In genomic region chr19:5273916-5274315, GRCm38 (mm10) we compare ENCODE assay signal across 8 mouse cellular contexts. TPM values are rescaled to one million over a fixed set of nuclear protein-coding genes. Genes with fewer than 3 reads are reported as not detected.
DNase-seq lines count a peak whose midpoint lies in the region; ATAC-seq and TF ChIP-seq lines count a peak whose summit lies in the region.

No protein-coding gene starts in this region.

- H3K9me3 ChIP-seq in kidney, embryonic 14.5 days (ENCODE audit: control insufficient read depth, low read length) = no peaks in the 10 kb centered on the region
- no peaks in the 10 kb centered on the region for H3K9me3 ChIP-seq in embryonic facial prominence, embryonic 13.5 days
- no peaks in the 10 kb centered on the region for H3K9me3 ChIP-seq in hindbrain, embryonic 15.5 days
- no peaks in the 10 kb centered on the region for H3K9me3 ChIP-seq in midbrain, postnatal 0 days (ENCODE audit: low read length)

- H3K27me3 ChIP-seq in kidney, embryonic 14.5 days (ENCODE audit: control insufficient read depth, insufficient read depth, low read length) = no peaks in the 10 kb centered on the region
- no peaks in the 10 kb centered on the region for H3K27me3 ChIP-seq in embryonic facial prominence, embryonic 13.5 days
- no peaks in the 10 kb centered on the region for H3K27me3 ChIP-seq in hindbrain, embryonic 15.5 days
- no peaks in the 10 kb centered on the region for H3K27me3 ChIP-seq in midbrain, postnatal 0 days (ENCODE audit: insufficient read depth, low read length)

- H3K9ac ChIP-seq in kidney, embryonic 14.5 days (ENCODE audit: low read depth, low read length) = no peak overlapping the region; the same call in 1 of the 2 replicates
- H3K9ac ChIP-seq in embryonic facial prominence, embryonic 13.5 days = 0 out of 2 replicates have a peak overlapping the region, but pooled peaks have one; percentile 95
- no peak overlapping the region for H3K9ac ChIP-seq in hindbrain, embryonic 15.5 days
- no peak overlapping the region for H3K9ac ChIP-seq in midbrain, postnatal 0 days (replicated peaks; ENCODE audit: low read length, poor library complexity, severe bottlenecking)

- ATAC-seq in kidney, embryonic 14.5 days (ENCODE audit: low FRiP score, low TSS enrichment) = no peak
- no peak for ATAC-seq in embryonic facial prominence, embryonic 13.5 days (ENCODE audit: insufficient number of reproducible peaks, insufficient read depth, low FRiP score, low TSS enrichment, low read depth)
- ATAC-seq in hindbrain, embryonic 15.5 days (ENCODE audit: low FRiP score, low read depth) = no peak
- no peak for ATAC-seq in midbrain, postnatal 0 days (ENCODE audit: low FRiP score)

- TF ChIP-seq CTCF in midbrain, postnatal 0 days (IDR thresholded peaks at IDR 0.05) = no peak

- WGBS in kidney, embryonic 14.5 days = 64% methylated on average over 4 of the region's 4 CpGs
- 74% methylated on average over 4 of the region's 4 CpGs for WGBS in embryonic facial prominence, embryonic 13.5 days
- 75% methylated on average over 4 of the region's 4 CpGs for WGBS in hindbrain, embryonic 15.5 days
- WGBS in midbrain, postnatal 0 days = 76% methylated on average over 4 of the region's 4 CpGs

- no peak overlapping the region; the same call in 1 of the 2 replicates for H3K4me2 ChIP-seq in kidney, embryonic 14.5 days (replicated peaks; ENCODE audit: low read depth, low read length)
- H3K4me2 ChIP-seq in embryonic facial prominence, embryonic 13.5 days = peak overlapping the region; percentile 91; the same call in 1 of the 2 replicates
- peak overlapping the region; percentile 73 for H3K4me2 ChIP-seq in hindbrain, embryonic 15.5 days
- no peak overlapping the region for H3K4me2 ChIP-seq in midbrain, postnatal 0 days (ENCODE audit: low read depth, low read length, poor library complexity, severe bottlenecking)

- peaks cover 16% of the 10 kb centered on the region for H3K4me1 ChIP-seq in kidney, embryonic 14.5 days (ENCODE audit: control insufficient read depth, insufficient read depth, low read length)
- H3K4me1 ChIP-seq in embryonic facial prominence, embryonic 13.5 days = peaks cover 34% of the 10 kb centered on the region
- peaks cover 40% of the 10 kb centered on the region for H3K4me1 ChIP-seq in hindbrain, embryonic 15.5 days (replicated peaks)
- H3K4me1 ChIP-seq in midbrain, postnatal 0 days (ENCODE audit: insufficient read depth, low read length) = peaks cover 5% of the 10 kb centered on the region; the same call in 1 of the 2 replicates

- peak overlapping the region; percentile 85; the same call in 1 of the 2 replicates for H3K27ac ChIP-seq in kidney, embryonic 14.5 days (ENCODE audit: low read depth, low read length)
- H3K27ac ChIP-seq in embryonic facial prominence, embryonic 13.5 days = peak overlapping the region; percentile 95
- H3K27ac ChIP-seq in hindbrain, embryonic 15.5 days (replicated peaks) = peak overlapping the region; percentile 94
- peak overlapping the region; percentile 90 for H3K27ac ChIP-seq in midbrain, postnatal 0 days (ENCODE audit: low read depth, low read length)

- H3K4me3 ChIP-seq in kidney, embryonic 14.5 days (ENCODE audit: low read length) = peak overlapping the region; percentile 80; the same call in 1 of the 2 replicates
- peak overlapping the region; percentile 94 for H3K4me3 ChIP-seq in embryonic facial prominence, embryonic 13.5 days
- H3K4me3 ChIP-seq in hindbrain, embryonic 15.5 days = peak overlapping the region; percentile 82
- H3K4me3 ChIP-seq in midbrain, postnatal 0 days (ENCODE audit: low read depth, low read length) = peak overlapping the region; percentile 97; the same call in 1 of the 2 replicates

- no peak for DNase-seq in kidney, postnatal 10 days
- DNase-seq in midbrain, postnatal 0 days (ENCODE audit: low spot score) = no peak
- DNase-seq in MN1 (ENCODE audit: low spot score) = no peak
- no peak for DNase-seq in layer of hippocampus, postnatal 14 days (ENCODE audit: low spot score in 2 of 2)
- DNase-seq in layer of hippocampus, postnatal 10 days (ENCODE audit: low spot score in 2 of 2) = no peak

- H3K36me3 ChIP-seq in kidney, embryonic 14.5 days (ENCODE audit: control insufficient read depth, insufficient read depth, low read length) = peaks cover 48% of the 10 kb centered on the region
- peaks cover 49% of the 10 kb centered on the region for H3K36me3 ChIP-seq in embryonic facial prominence, embryonic 13.5 days
- peaks cover 41% of the 10 kb centered on the region for H3K36me3 ChIP-seq in hindbrain, embryonic 15.5 days
- peaks cover 25% of the 10 kb centered on the region for H3K36me3 ChIP-seq in midbrain, postnatal 0 days (ENCODE audit: insufficient read depth, low read length)

RNA-seq across cellular contexts. Expression of gene Pacs1, which starts 1.0 kb away (rescaled TPM):
- 17.6 and 30.4 TPM in 2 replicates for polyA plus RNA-seq in kidney, embryonic 14.5 days (2014; fragmentation: Nextera tagmentation; extraction: Ambion mirVana)
- 28.7 and 29.8 TPM in 2 replicates for polyA plus RNA-seq in embryonic facial prominence, embryonic 13.5 days (2015; fragmentation: Nextera tagmentation; extraction: Ambion mirVana)
- polyA plus RNA-seq in hindbrain, embryonic 15.5 days (2015; fragmentation: Nextera tagmentation; extraction: Ambion mirVana) = 47.4 and 58.3 TPM in 2 replicates
- total RNA-seq in midbrain, postnatal 0 days (2014; rRNA removed) = 86.4 and 124 TPM in 2 replicates
- 47.9 and 49.9 TPM in 2 replicates for polyA plus RNA-seq in midbrain, postnatal 0 days (2015; fragmentation: Nextera tagmentation; extraction: Ambion mirVana)
- total RNA-seq in layer of hippocampus, postnatal 14 days (2021) = 10 to 100 TPM; 59.6 to 63.9 TPM
- total RNA-seq in layer of hippocampus, postnatal 10 days (2021) = 10 to 100 TPM; 71.2 to 73.5 TPM

RNA-seq across cellular contexts. Expression of gene Sf3b2, which starts 21.3 kb away (rescaled TPM):
- polyA plus RNA-seq in kidney, embryonic 14.5 days (2014; fragmentation: Nextera tagmentation; extraction: Ambion mirVana) = 293 and 384 TPM in 2 replicates
- polyA plus RNA-seq in embryonic facial prominence, embryonic 13.5 days (2015; fragmentation: Nextera tagmentation; extraction: Ambion mirVana) = 404 and 414 TPM in 2 replicates
- 312 and 338 TPM in 2 replicates for polyA plus RNA-seq in hindbrain, embryonic 15.5 days (2015; fragmentation: Nextera tagmentation; extraction: Ambion mirVana)
- total RNA-seq in midbrain, postnatal 0 days (2014; rRNA removed) = 270 and 283 TPM in 2 replicates
- polyA plus RNA-seq in midbrain, postnatal 0 days (2015; fragmentation: Nextera tagmentation; extraction: Ambion mirVana) = 312 and 315 TPM in 2 replicates
- 100 to 1,000 TPM; 195 to 199 TPM for total RNA-seq in layer of hippocampus, postnatal 14 days (2021)
- total RNA-seq in layer of hippocampus, postnatal 10 days (2021) = 100 to 1,000 TPM; 197 to 198 TPM

RNA-seq across cellular contexts. Expression of gene Gal3st3, which starts 24.2 kb away (rescaled TPM):
- polyA plus RNA-seq in kidney, embryonic 14.5 days (2014; fragmentation: Nextera tagmentation; extraction: Ambion mirVana) = 2.9 and 4.4 TPM in 2 replicates
- polyA plus RNA-seq in embryonic facial prominence, embryonic 13.5 days (2015; fragmentation: Nextera tagmentation; extraction: Ambion mirVana) = 7.4 and 8.9 TPM in 2 replicates
- polyA plus RNA-seq in hindbrain, embryonic 15.5 days (2015; fragmentation: Nextera tagmentation; extraction: Ambion mirVana) = 40.4 and 48.8 TPM in 2 replicates
- total RNA-seq in midbrain, postnatal 0 days (2014; rRNA removed) = 27.4 and 29.2 TPM in 2 replicates
- polyA plus RNA-seq in midbrain, postnatal 0 days (2015; fragmentation: Nextera tagmentation; extraction: Ambion mirVana) = 40.8 and 41.4 TPM in 2 replicates
- total RNA-seq in layer of hippocampus, postnatal 14 days (2021) = 100 to 1,000 TPM; 129 to 132 TPM
- total RNA-seq in layer of hippocampus, postnatal 10 days (2021) = 100 to 1,000 TPM; 104 to 111 TPM

Comparison
In these comparisons a context has a peak if more than half of its experiments do, and no peak if none do; other contexts are left out.
1. H3K4me2 ChIP-seq: peak in embryonic facial prominence, embryonic 13.5 days (single experiment) and hindbrain, embryonic 15.5 days (single experiment); none in kidney, embryonic 14.5 days (single experiment) and midbrain, postnatal 0 days (single experiment).
2. Peak in every context shown above with its lines, with median percentiles within 50 percentile points of each other: H3K27ac ChIP-seq and H3K4me3 ChIP-seq.